Mouse (Mus musculus): ENCODE results near the gene Wdr6. TPM values are rescaled to one million over a fixed set of nuclear protein-coding genes. Genes with fewer than 3 reads are reported as not detected.

Wdr6 gene
- polyA plus RNA-seq, 1 experiment from 2014 or later = 79.4 TPM

- H3K9me3 ChIP-seq (replicated peaks) = no peaks in the 10 kb centered on the region
- H3K4me2 ChIP-seq = no peak overlapping the region
- no peaks in the 10 kb centered on the region for H3K27me3 ChIP-seq (replicated peaks)
- ATAC-seq (ENCODE audit: insufficient number of reproducible peaks, low FRiP score) = no peak
- H3K9ac ChIP-seq = no peak overlapping the region
- H3K4me1 ChIP-seq (replicated peaks) = peaks cover 27% of the 10 kb centered on the region
- H3K27ac ChIP-seq (ENCODE audit: poor library complexity, severe bottlenecking) = no peak overlapping the region
- H3K36me3 ChIP-seq = peaks cover 59% of the 10 kb centered on the region
- WGBS = 88% methylated on average over 8 of the region's 8 CpGs
- no peak overlapping the region for H3K4me3 ChIP-seq
Observed at GRCm38 (mm10) chr9:108563671-108564070, 14.9 kb downstream of the Wdr6 start.

GRCm38 (mm10) chr9:108560227-108560841 is 18.2 kb downstream of the Wdr6 start, which contains the start of gene Impdh2:
TSS of gene Impdh2 (plus strand) at chr9:108560286.
- peak within 1 kb of the TSS; percentile 92 for H3K4me2 ChIP-seq
- peaks cover 83% of the 10 kb centered on the region for H3K36me3 ChIP-seq
- no peaks in the 10 kb centered on the region for H3K27me3 ChIP-seq (replicated peaks)
- H3K9ac ChIP-seq = peak within 1 kb of the TSS; percentile 86
- H3K4me1 ChIP-seq (replicated peaks) = peaks cover 10% of the 10 kb centered on the region
- peak within 1 kb of the TSS; percentile 68 for H3K27ac ChIP-seq (ENCODE audit: poor library complexity, severe bottlenecking)
- no peaks in the 10 kb centered on the region for H3K9me3 ChIP-seq (replicated peaks)
- peak; percentile 99 for ATAC-seq (ENCODE audit: insufficient number of reproducible peaks, low FRiP score)
- WGBS = under 1% methylated on average over 53 of the region's 53 CpGs
- H3K4me3 ChIP-seq = peak within 1 kb of the TSS; percentile 64

GRCm38 (mm10) chr9:108559169-108559568 is 19.4 kb downstream of the Wdr6 start:
- 83% methylated on average over 4 of the region's 4 CpGs for WGBS
- H3K9me3 ChIP-seq (replicated peaks) = no peaks in the 10 kb centered on the region
- no peak overlapping the region for H3K4me2 ChIP-seq
- 0 out of 2 replicates have a peak overlapping the region, but pooled peaks have one; percentile 23 for H3K27ac ChIP-seq (ENCODE audit: poor library complexity, severe bottlenecking)
- peaks cover 10% of the 10 kb centered on the region for H3K4me1 ChIP-seq (replicated peaks)
- peaks cover 78% of the 10 kb centered on the region for H3K36me3 ChIP-seq
- no peak overlapping the region for H3K4me3 ChIP-seq
- no peaks in the 10 kb centered on the region for H3K27me3 ChIP-seq (replicated peaks)
- ATAC-seq (ENCODE audit: insufficient number of reproducible peaks, low FRiP score) = no peak
- H3K9ac ChIP-seq = no peak overlapping the region

GRCm38 (mm10) chr9:108546875-108547274 is 31.7 kb downstream of the Wdr6 start:
- 91% methylated on average over 1 of the region's 1 CpGs for whole genome bisulfite sequencing

GRCm38 (mm10) chr9:108545986-108546385 is 32.6 kb downstream of the Wdr6 start:
- Histone ChIP-seq H3K9me3 (replicated peaks) (no peaks in the 10 kb centered on the region), H3K9ac (no peak overlapping the region), H3K4me2 (no peak overlapping the region), H3K4me1 (replicated peaks) (no peaks in the 10 kb centered on the region), H3K27me3 (replicated peaks) (no peaks in the 10 kb centered on the region), H3K36me3 (peaks cover 92% of the 10 kb centered on the region), H3K27ac (ENCODE audit: poor library complexity, severe bottlenecking) (no peak overlapping the region), H3K4me3 (no peak overlapping the region)
- 91% methylated on average over 3 of the region's 3 CpGs for WGBS
- no peak for ATAC-seq (ENCODE audit: insufficient number of reproducible peaks, low FRiP score)

More at GRCm38 (mm10) chr9:108546875-108547274, 31.7 kb downstream of the Wdr6 start:
- H3K9me3 ChIP-seq (replicated peaks) = no peaks in the 10 kb centered on the region
- peaks cover 88% of the 10 kb centered on the region for H3K36me3 ChIP-seq
- no peak overlapping the region for H3K4me3 ChIP-seq
- 0 out of 2 replicates have a peak, but pooled peaks cover 2% of the 10 kb centered on the region for H3K4me1 ChIP-seq (replicated peaks)
- no peaks in the 10 kb centered on the region for H3K27me3 ChIP-seq (replicated peaks)
- ATAC-seq (ENCODE audit: insufficient number of reproducible peaks, low FRiP score) = no peak
- no peak overlapping the region for H3K9ac ChIP-seq
- H3K4me2 ChIP-seq = no peak overlapping the region
- no peak overlapping the region for H3K27ac ChIP-seq (ENCODE audit: poor library complexity, severe bottlenecking)

- H3K36me3 ChIP-seq = peaks cover 89% of the 10 kb centered on the region
- H3K4me2 ChIP-seq = no peak overlapping the region
- H3K9ac ChIP-seq = no peak overlapping the region
- ATAC-seq (ENCODE audit: insufficient number of reproducible peaks, low FRiP score) = no peak
- H3K4me3 ChIP-seq = no peak overlapping the region
- no peaks in the 10 kb centered on the region for H3K9me3 ChIP-seq (replicated peaks)
- H3K4me1 ChIP-seq (replicated peaks) = no peaks in the 10 kb centered on the region
- H3K27me3 ChIP-seq (replicated peaks) = no peaks in the 10 kb centered on the region
- H3K27ac ChIP-seq (ENCODE audit: poor library complexity, severe bottlenecking) = no peak overlapping the region
Observed at GRCm38 (mm10) chr9:108540846-108541245, 37.7 kb downstream of the Wdr6 start.

GRCm38 (mm10) chr9:108531496-108531895 is 47.0 kb downstream of the Wdr6 start:
- H3K27ac ChIP-seq (ENCODE audit: poor library complexity, severe bottlenecking) = no peak overlapping the region
- no peaks in the 10 kb centered on the region for H3K4me1 ChIP-seq (replicated peaks)
- no peak for ATAC-seq (ENCODE audit: insufficient number of reproducible peaks, low FRiP score)
- peaks cover 83% of the 10 kb centered on the region for H3K36me3 ChIP-seq
- no peaks in the 10 kb centered on the region for H3K9me3 ChIP-seq (replicated peaks)
- no peak overlapping the region for H3K4me3 ChIP-seq
- no peak overlapping the region for H3K9ac ChIP-seq
- 95% methylated on average over 1 of the region's 1 CpGs for WGBS
- H3K27me3 ChIP-seq (replicated peaks) = no peaks in the 10 kb centered on the region
- no peak overlapping the region for H3K4me2 ChIP-seq

- WGBS = 97% methylated on average over 1 of the region's 1 CpGs
- H3K27me3 ChIP-seq (replicated peaks) = no peaks in the 10 kb centered on the region
Observed at GRCm38 (mm10) chr9:108530954-108531353, 47.6 kb downstream of the Wdr6 start.

GRCm38 (mm10) chr9:108525400-108525799 is 53.1 kb downstream of the Wdr6 start:
- Histone ChIP-seq H3K4me2 (no peak overlapping the region), H3K27me3 (replicated peaks) (no peaks in the 10 kb centered on the region), H3K9ac (no peak overlapping the region), H3K9me3 (replicated peaks) (no peaks in the 10 kb centered on the region), H3K36me3 (peaks cover 34% of the 10 kb centered on the region), H3K4me3 (no peak overlapping the region), H3K4me1 (replicated peaks) (0 out of 2 replicates have a peak, but pooled peaks cover 6% of the 10 kb centered on the region), H3K27ac (ENCODE audit: poor library complexity, severe bottlenecking) (no peak overlapping the region)
- WGBS = 85% methylated on average over 3 of the region's 3 CpGs
- ATAC-seq (ENCODE audit: insufficient number of reproducible peaks, low FRiP score) = no peak

More at GRCm38 (mm10) chr9:108530954-108531353, 47.6 kb downstream of the Wdr6 start:
- H3K36me3 ChIP-seq = peaks cover 77% of the 10 kb centered on the region
- no peaks in the 10 kb centered on the region for H3K4me1 ChIP-seq (replicated peaks)
- no peak overlapping the region for H3K9ac ChIP-seq
- H3K9me3 ChIP-seq (replicated peaks) = no peaks in the 10 kb centered on the region
- H3K4me3 ChIP-seq = no peak overlapping the region
- no peak overlapping the region for H3K27ac ChIP-seq (ENCODE audit: poor library complexity, severe bottlenecking)
- H3K4me2 ChIP-seq = no peak overlapping the region
- ATAC-seq (ENCODE audit: insufficient number of reproducible peaks, low FRiP score) = no peak

- Histone ChIP-seq H3K36me3 (peaks cover 21% of the 10 kb centered on the region), H3K4me1 (replicated peaks) (peaks cover 20% of the 10 kb centered on the region), H3K4me2 (no peak overlapping the region), H3K9ac (no peak overlapping the region), H3K4me3 (no peak overlapping the region), H3K9me3 (replicated peaks) (no peaks in the 10 kb centered on the region), H3K27me3 (replicated peaks) (no peaks in the 10 kb centered on the region), H3K27ac (ENCODE audit: poor library complexity, severe bottlenecking) (no peak overlapping the region)
- ATAC-seq (ENCODE audit: insufficient number of reproducible peaks, low FRiP score) = no peak
- 96% methylated on average over 4 of the region's 4 CpGs for WGBS
Observed at GRCm38 (mm10) chr9:108523341-108523740, 55.2 kb downstream of the Wdr6 start.
